Mouse (Mus musculus) myocyte (in vitro differentiated cells): ENCODE data around the gene Rpl23.

ENCODE experiments used
- E2F4 ChIP-seq: IDR thresholded peaks from one replicate; pipeline ENCODE4 v1.6.1; 2011; ENCODE audit warnings: mild to moderate bottlenecking, control low read depth, moderate library complexity; ENCODE audit not compliant: insufficient read depth
- MAX ChIP-seq: IDR thresholded peaks from one replicate; pipeline ENCODE4 v1.6.1; 2011; ENCODE audit warnings: low read depth, mild to moderate bottlenecking, control low read depth
- MYOD1 ChIP-seq, 3 experiments: IDR thresholded peaks; one replicate each; pipeline ENCODE4 v1.6.1; 2011; ENCODE audit warnings: control low read depth in 2 of 3, low read depth in 2 of 3, mild to moderate bottlenecking in 2 of 3, moderate library complexity in 1 of 3; ENCODE audit not compliant: insufficient read length in 2 of 3, control insufficient read depth in 1 of 3
- MYOG ChIP-seq, 3 experiments: IDR thresholded peaks; one replicate each; pipeline ENCODE4 v1.6.1; 2011; ENCODE audit warnings: control low read depth in 2 of 3, low read depth in 2 of 3, mild to moderate bottlenecking in 2 of 3; ENCODE audit not compliant: insufficient read length in 2 of 3, control insufficient read depth in 1 of 3, insufficient read depth in 1 of 3
- POLR2A ChIP-seq: IDR thresholded peaks from one replicate; pipeline ENCODE4 v1.6.1; 2011; ENCODE audit warnings: low read depth, mild to moderate bottlenecking, control low read depth, moderate library complexity; ENCODE audit not compliant: insufficient read length
- TCF12 ChIP-seq: IDR thresholded peaks from one replicate; pipeline ENCODE4 v1.6.1; 2011; ENCODE audit warnings: mild to moderate bottlenecking, control low read depth; ENCODE audit not compliant: poor library complexity, insufficient read depth, severe bottlenecking
- USF1 ChIP-seq: IDR thresholded peaks from one replicate; pipeline ENCODE4 v1.6.1; 2011; ENCODE audit warnings: low read depth, mild to moderate bottlenecking, control low read depth, moderate library complexity

- TF ChIP-seq USF1 (peak; percentile 80), TCF12 (no peak), MAX (no peak), POLR2A (no peak), E2F4 (no peak), MYOD1 (IDR thresholded peaks at IDR 0.05; ENCODE audit: control insufficient read depth in 1 of 3, insufficient read length in 2 of 3, low read depth in 2 of 3) (peak in 2 of 3 experiments; percentile 28 to 84), MYOG (IDR thresholded peaks at IDR 0.05; ENCODE audit: control insufficient read depth in 1 of 3, insufficient read depth in 1 of 3, insufficient read length in 2 of 3, low read depth in 2 of 3) (peak in 1 of 3 experiments; percentile 59)
These were observed 31.7 kb upstream of the Rpl23 start for GRCm38 (mm10) chr11:97813746-97814515.
